Comparison of ENCODE assay signal across 22 mouse cellular contexts in genomic region chr16:32875847-32876246, GRCm38 (mm10). TPM values are rescaled to one million over a fixed set of nuclear protein-coding genes. Genes with fewer than 3 reads are reported as not detected.
DNase-seq lines count a peak whose midpoint lies in the region; ATAC-seq and TF ChIP-seq lines count a peak whose summit lies in the region.
"Had no signal": no experiment of that assay in that cellular context is flagged by ENCODE, and none has a peak within 500 bp of the region (broad histone marks: within the 10 kb centered on the region; RNA-seq: fewer than 3 reads in every experiment).

No protein-coding gene starts in this region.

- no peaks in the 10 kb centered on the region for H3K9me3 ChIP-seq in heart, embryonic 16.5 days (replicated peaks; ENCODE audit: control insufficient read depth, low read length)
- H3K9me3 ChIP-seq in liver, embryonic 11.5 days (ENCODE audit: control insufficient read depth, low read length): no peaks in the 10 kb centered on the region
- H3K9me3 ChIP-seq: embryonic facial prominence, embryonic 12.5 days; forebrain, embryonic 13.5 days; hindbrain, embryonic 12.5 days; limb, embryonic 15.5 days; midbrain, embryonic 12.5 days; neural tube, embryonic 12.5 days had no signal

- H3K4me2 ChIP-seq in heart, embryonic 16.5 days (ENCODE audit: low read depth, low read length): no peak overlapping the region
- no peak overlapping the region; the same call in 1 of the 2 replicates for H3K4me2 ChIP-seq in liver, embryonic 11.5 days
- H3K4me2 ChIP-seq in myocyte (ENCODE audit: low read depth): peak overlapping the region; percentile 72
- H3K4me2 ChIP-seq: embryonic facial prominence, embryonic 12.5 days; forebrain, embryonic 13.5 days; hindbrain, embryonic 12.5 days; limb, embryonic 15.5 days; midbrain, embryonic 12.5 days; neural tube, embryonic 12.5 days had no signal

- no peaks in the 10 kb centered on the region for H3K27me3 ChIP-seq in heart, embryonic 16.5 days (ENCODE audit: control insufficient read depth, insufficient read depth, low read length)
- H3K27me3 ChIP-seq in liver, adult 2 months (ENCODE audit: control insufficient read depth, insufficient read depth, low read length): no peaks in the 10 kb centered on the region
- H3K27me3 ChIP-seq in liver, embryonic 11.5 days (replicated peaks; ENCODE audit: control insufficient read depth, insufficient read depth, low read length): no peaks in the 10 kb centered on the region
- no peaks in the 10 kb centered on the region for H3K27me3 ChIP-seq in myocyte (ENCODE audit: control insufficient read depth, insufficient read depth, insufficient read length)
- H3K27me3 ChIP-seq: embryonic facial prominence, embryonic 12.5 days; forebrain, embryonic 13.5 days; hindbrain, embryonic 12.5 days; limb, embryonic 15.5 days; midbrain, embryonic 12.5 days; neural tube, embryonic 12.5 days had no signal

- H3K36me3 ChIP-seq in heart, embryonic 16.5 days (ENCODE audit: control insufficient read depth, insufficient read depth): no peaks in the 10 kb centered on the region
- no peaks in the 10 kb centered on the region for H3K36me3 ChIP-seq in liver, adult 2 months (ENCODE audit: control insufficient read depth, insufficient read depth, low read length)
- H3K36me3 ChIP-seq in liver, embryonic 11.5 days (ENCODE audit: control insufficient read depth, insufficient read depth, low read length): no peaks in the 10 kb centered on the region
- peaks cover 6% of the 10 kb centered on the region for H3K36me3 ChIP-seq in myocyte (ENCODE audit: control insufficient read depth, insufficient read depth)
- H3K36me3 ChIP-seq: hindbrain, embryonic 12.5 days; limb, embryonic 15.5 days; midbrain, embryonic 12.5 days; neural tube, embryonic 12.5 days had no signal

- WGBS in heart, embryonic 16.5 days: 94% methylated on average over 3 of the region's 3 CpGs
- WGBS in liver, adult 2 months: 44% methylated on average over 3 of the region's 3 CpGs
- WGBS in liver, embryonic 11.5 days: 82% methylated on average over 3 of the region's 3 CpGs

- no peak for TF ChIP-seq CTCF in liver, adult 2 months (IDR thresholded peaks at IDR 0.05; ENCODE audit: low read depth, low read length)

- no peak for TF ChIP-seq POLR2A in liver, adult 2 months (IDR thresholded peaks at IDR 0.05; ENCODE audit: extremely low read depth, insufficient read depth, low read length)
- TF ChIP-seq POLR2A in myocyte (IDR thresholded peaks at IDR 0.05; ENCODE audit: insufficient read length, low read depth): no peak

- ATAC-seq in heart, embryonic 16.5 days (replicated peaks; ENCODE audit: extremely low read depth, insufficient read depth, low FRiP score): no peak
- ATAC-seq in liver, embryonic 11.5 days (replicated peaks; ENCODE audit: low FRiP score): no peak
- ATAC-seq: forebrain, embryonic 13.5 days; inflammation-experienced regulatory T-cells, adult 6 months had no signal

- peaks cover 31% of the 10 kb centered on the region for H3K79me2 ChIP-seq in liver, adult 2 months (ENCODE audit: control insufficient read depth, insufficient read depth, low read length)
- H3K79me2 ChIP-seq in myocyte (ENCODE audit: control insufficient read depth, insufficient read depth): peaks cover 33% of the 10 kb centered on the region

- H3K4me1 ChIP-seq in heart, embryonic 16.5 days (ENCODE audit: control insufficient read depth, insufficient read depth, low read length): peaks cover 23% of the 10 kb centered on the region
- H3K4me1 ChIP-seq in liver, adult 2 months (ENCODE audit: control insufficient read depth, insufficient read depth, low read length): peaks cover 10% of the 10 kb centered on the region
- H3K4me1 ChIP-seq in liver, embryonic 11.5 days (replicated peaks; ENCODE audit: control insufficient read depth, insufficient read depth, low read length): peaks cover 9% of the 10 kb centered on the region

- H3ac ChIP-seq in myocyte (ENCODE audit: control insufficient read depth, insufficient read length): no peak overlapping the region

- no peak overlapping the region for H3K4me3 ChIP-seq in heart, embryonic 16.5 days (ENCODE audit: low read length)
- H3K4me3 ChIP-seq in liver, adult 2 months (ENCODE audit: insufficient read depth, low read depth, low read length): no peak overlapping the region
- no peak overlapping the region for H3K4me3 ChIP-seq in liver, embryonic 11.5 days (ENCODE audit: low read depth, low read length)
- no peak overlapping the region for H3K4me3 ChIP-seq in myocyte
- H3K4me3 ChIP-seq: embryonic facial prominence, embryonic 12.5 days; erythroblast, embryonic 14.5 days; forebrain, embryonic 13.5 days; hindbrain, embryonic 12.5 days; limb, embryonic 15.5 days; midbrain, embryonic 12.5 days; neural tube, embryonic 12.5 days had no signal

- no peak overlapping the region for H3K27ac ChIP-seq in heart, embryonic 16.5 days (ENCODE audit: low read length)
- peak overlapping the region; percentile 37; the same call in 1 of the 2 replicates for H3K27ac ChIP-seq in liver, adult 2 months (replicated peaks; ENCODE audit: insufficient read depth, low read depth, low read length)
- H3K27ac ChIP-seq in liver, embryonic 11.5 days (ENCODE audit: low read depth, low read length): no peak overlapping the region
- H3K27ac ChIP-seq: embryonic facial prominence, embryonic 12.5 days; forebrain, embryonic 13.5 days; hindbrain, embryonic 12.5 days; layer of hippocampus, adult 2 months; limb, embryonic 15.5 days; midbrain, embryonic 12.5 days; neural tube, embryonic 12.5 days had no signal

- DNase-seq in heart, adult 8-10 months (ENCODE audit: low spot score): no peak
- DNase-seq in liver, adult 2 months (ENCODE audit: extremely low read depth, low read depth, low spot score): peak; percentile 81
- DNase-seq in liver, embryonic 11.5 days (ENCODE audit: low spot score): no peak
- DNase-seq in kidney, postnatal 36 days: peak; percentile 54 to 55
- DNase-seq in embryo, embryonic 10 days (ENCODE audit: low spot score): no peak
- DNase-seq: adrenal gland, adult 2 months; cerebellum, adult 9-11 months; gastrocnemius, postnatal 10 days; lung, postnatal 10 days; right cerebral cortex, postnatal 4 days; thymus, postnatal 36 days had no signal

- H3K9ac ChIP-seq in heart, embryonic 16.5 days (ENCODE audit: low read length): peak overlapping the region; percentile 36; the same call in 1 of the 2 replicates
- H3K9ac ChIP-seq in liver, adult 2 months (ENCODE audit: low read depth, low read length): no peak overlapping the region
- H3K9ac ChIP-seq in liver, embryonic 11.5 days (ENCODE audit: low read depth, low read length): no peak overlapping the region
- H3K9ac ChIP-seq: embryonic facial prominence, embryonic 12.5 days; forebrain, embryonic 13.5 days; hindbrain, embryonic 12.5 days; limb, embryonic 15.5 days; midbrain, embryonic 12.5 days; neural tube, embryonic 12.5 days had no signal

TF ChIP-seq in myocyte, 11 proteins besides CTCF, POLR2A, EP300 and RAD21:
- TF ChIP-seq MAX (IDR thresholded peaks at IDR 0.05; ENCODE audit: low read depth): no peak
- TF ChIP-seq E2F4 (IDR thresholded peaks at IDR 0.05; ENCODE audit: insufficient read depth): no peak
- no peak for TF ChIP-seq CEBPB (IDR thresholded peaks at IDR 0.05; ENCODE audit: insufficient read depth, poor library complexity, severe bottlenecking)
- TF ChIP-seq TCF12 (IDR thresholded peaks at IDR 0.05; ENCODE audit: insufficient read depth, poor library complexity, severe bottlenecking): no peak
- TF ChIP-seq MYOG (IDR thresholded peaks at IDR 0.05; ENCODE audit: control insufficient read depth in 1 of 3, insufficient read depth in 1 of 3, insufficient read length in 2 of 3, low read depth in 2 of 3): no peak
- no peak for TF ChIP-seq REST (IDR thresholded peaks at IDR 0.05; ENCODE audit: insufficient read depth, insufficient read length)
- no peak for TF ChIP-seq POLR2AphosphoS2 (IDR thresholded peaks at IDR 0.05; ENCODE audit: insufficient read length, low read depth)
- TF ChIP-seq USF1 (IDR thresholded peaks at IDR 0.05; ENCODE audit: low read depth): no peak
- TF ChIP-seq MYOD1 (IDR thresholded peaks at IDR 0.05; ENCODE audit: control insufficient read depth in 1 of 3, insufficient read length in 2 of 3, low read depth in 2 of 3): no peak
- TF ChIP-seq TCF3 (IDR thresholded peaks at IDR 0.05; ENCODE audit: insufficient read length, low read depth): no peak
- TF ChIP-seq SRF (IDR thresholded peaks at IDR 0.05; ENCODE audit: control insufficient read depth, insufficient read length, low read depth): no peak

RNA-seq across cellular contexts. Expression of gene Fyttd1, which starts 1.5 kb away (rescaled TPM):
- polyA plus RNA-seq in heart, embryonic 16.5 days (2015; fragmentation: Nextera tagmentation; extraction: Ambion mirVana): 116 and 119 TPM in 2 replicates
- 100 to 1,000 TPM in 3 of 4 experiments, 10 to 100 TPM in 1; 94.2 to 123 (median 109) TPM for total RNA-seq in heart, adult 8-10 months (2022)
- 20.6 and 21.4 TPM in 2 replicates for total RNA-seq in liver, adult 2 months (2014; rRNA removed)
- 4.7 and 5.3 TPM in 2 replicates for polyA plus RNA-seq in liver, adult 2 months (2012; rRNA removed)
- polyA plus RNA-seq in liver, embryonic 11.5 days (2014; fragmentation: Nextera tagmentation; extraction: Ambion mirVana): 79.9 and 92.7 TPM in 2 replicates
- 39.8 TPM for polyA plus RNA-seq in myocyte (2012; fragmentation: generic; extraction: Trizol)

RNA-seq across cellular contexts. Expression of gene Rubcn, which starts 1.7 kb away (rescaled TPM):
- polyA plus RNA-seq in heart, embryonic 16.5 days (2015; fragmentation: Nextera tagmentation; extraction: Ambion mirVana): 32.7 and 33.2 TPM in 2 replicates
- 10 to 100 TPM; 30.7 to 37.0 (median 34.2) TPM for total RNA-seq in heart, adult 8-10 months (2022)
- total RNA-seq in liver, adult 2 months (2014; rRNA removed): 12.6 and 16.8 TPM in 2 replicates
- 15.0 and 17.0 TPM in 2 replicates for polyA plus RNA-seq in liver, adult 2 months (2012; rRNA removed)
- 10.6 and 11.0 TPM in 2 replicates for polyA plus RNA-seq in liver, embryonic 11.5 days (2014; fragmentation: Nextera tagmentation; extraction: Ambion mirVana)
- polyA plus RNA-seq in myocyte (2012; fragmentation: generic; extraction: Trizol): 34.0 TPM

RNA-seq across cellular contexts. Expression of gene Lrch3, which starts 38.1 kb away (rescaled TPM):
- polyA plus RNA-seq in heart, embryonic 16.5 days (2015; fragmentation: Nextera tagmentation; extraction: Ambion mirVana): 15.0 and 16.8 TPM in 2 replicates
- total RNA-seq in heart, adult 8-10 months (2022): 10 to 100 TPM; 21.5 to 26.3 (median 22.7) TPM
- 9.8 and 11.3 TPM in 2 replicates for total RNA-seq in liver, adult 2 months (2014; rRNA removed)
- 3.7 and 5.3 TPM in 2 replicates for polyA plus RNA-seq in liver, adult 2 months (2012; rRNA removed)
- 15.9 and 16.3 TPM in 2 replicates for polyA plus RNA-seq in liver, embryonic 11.5 days (2014; fragmentation: Nextera tagmentation; extraction: Ambion mirVana)
- 9.0 TPM for polyA plus RNA-seq in myocyte (2012; fragmentation: generic; extraction: Trizol)

Comparison
In these comparisons a context has a peak if more than half of its experiments do, and no peak if none do; other contexts are left out.
1. DNase-seq: peak in liver, adult 2 months (single experiment) and kidney, postnatal 36 days (2 of 2); none in heart, adult 8-10 months (single experiment), liver, embryonic 11.5 days (single experiment) and embryo, embryonic 10 days (single experiment).